Mouse (Mus musculus): ENCODE data around the gene Smarca4.

GRCm38 (mm10) chr9:21652263-21652662, 36.3 kb downstream of the Smarca4 start:
- TF ChIP-seq CTCF (IDR thresholded peaks at IDR 0.05; ENCODE audit: extremely low read depth, insufficient read depth, low read length), result no peak
- no peak for TF ChIP-seq POLR2A (IDR thresholded peaks at IDR 0.05; ENCODE audit: extremely low read depth, insufficient read depth, low read length)
